Mouse (Mus musculus) hindbrain, embryonic 12.5 days (tissue): ENCODE results near the gene Gm49403. TPM values are rescaled to one million over a fixed set of nuclear protein-coding genes. Genes with fewer than 3 reads are reported as not detected.
"Not testable (repeated sequence)": the region's sequence is repeated elsewhere in the genome, so short reads cannot be mapped to it uniquely, and the experiment has no call there.

Experiments used
- ATAC-seq: fragments of 200-750 bp; cut with Nextera tagmentation; 2 replicates; pipeline ENCODE4 v1.8.0; 2017; ENCODE audit warnings: moderate TSS enrichment; ENCODE audit not compliant: low FRiP score
- H3K27ac ChIP-seq: fragments of 300-500 bp; sonication (generic); 2 replicates; pipeline ENCODE4 v1.5.1; 2016; ENCODE audit warnings: mild to moderate bottlenecking
- H3K27me3 ChIP-seq: fragments of 300-500 bp; sonication (generic); 2 replicates; pipeline ENCODE4 v1.6.1; 2016; ENCODE audit warnings: mild to moderate bottlenecking
- H3K36me3 ChIP-seq: fragments of 300-500 bp; sonication (generic); 2 replicates; pipeline ENCODE4 v1.6.1; 2016; ENCODE audit warnings: mild to moderate bottlenecking
- H3K4me1 ChIP-seq: fragments of 300-500 bp; sonication (generic); 2 replicates; pipeline ENCODE4 v1.6.1; 2016
- H3K4me2 ChIP-seq: fragments of 300-500 bp; sonication (generic); replicated peaks from 2 replicates; pipeline ENCODE4 v1.6.1; 2016; ENCODE audit warnings: mild to moderate bottlenecking
- H3K4me3 ChIP-seq: fragments of 300-500 bp; sonication (generic); 2 replicates; pipeline ENCODE4 v1.5.1; 2016; ENCODE audit warnings: mild to moderate bottlenecking
- H3K9ac ChIP-seq: fragments of 300-500 bp; sonication (generic); 2 replicates; pipeline ENCODE4 v1.6.1; 2016; ENCODE audit warnings: mild to moderate bottlenecking, moderate library complexity
- H3K9me3 ChIP-seq: fragments of 300-500 bp; sonication (generic); replicated peaks from 2 replicates; pipeline ENCODE4 v1.6.1; 2016; ENCODE audit warnings: mild to moderate bottlenecking
- WGBS: fragments of 180-500 bp; shearing (Covaris S2); methylation state at CpG from one replicate; pipeline ENCODE4 v1.1.7; 2016; 5-methylcytosine and 5-hydroxymethylcytosine counted together
- polyA plus RNA-seq: library from polyadenylated mRNA; unstranded; fragments of >200 nt; fragmentation: Nextera tagmentation; extraction: Ambion mirVana; gene quantifications from 2 replicates; pipeline ENCODE4 v1.2.1, GENCODE M21; 2016

The Gm49403 gene
- polyA plus RNA-seq, 1 experiment from 2014 or later, result not detected

DNA sequence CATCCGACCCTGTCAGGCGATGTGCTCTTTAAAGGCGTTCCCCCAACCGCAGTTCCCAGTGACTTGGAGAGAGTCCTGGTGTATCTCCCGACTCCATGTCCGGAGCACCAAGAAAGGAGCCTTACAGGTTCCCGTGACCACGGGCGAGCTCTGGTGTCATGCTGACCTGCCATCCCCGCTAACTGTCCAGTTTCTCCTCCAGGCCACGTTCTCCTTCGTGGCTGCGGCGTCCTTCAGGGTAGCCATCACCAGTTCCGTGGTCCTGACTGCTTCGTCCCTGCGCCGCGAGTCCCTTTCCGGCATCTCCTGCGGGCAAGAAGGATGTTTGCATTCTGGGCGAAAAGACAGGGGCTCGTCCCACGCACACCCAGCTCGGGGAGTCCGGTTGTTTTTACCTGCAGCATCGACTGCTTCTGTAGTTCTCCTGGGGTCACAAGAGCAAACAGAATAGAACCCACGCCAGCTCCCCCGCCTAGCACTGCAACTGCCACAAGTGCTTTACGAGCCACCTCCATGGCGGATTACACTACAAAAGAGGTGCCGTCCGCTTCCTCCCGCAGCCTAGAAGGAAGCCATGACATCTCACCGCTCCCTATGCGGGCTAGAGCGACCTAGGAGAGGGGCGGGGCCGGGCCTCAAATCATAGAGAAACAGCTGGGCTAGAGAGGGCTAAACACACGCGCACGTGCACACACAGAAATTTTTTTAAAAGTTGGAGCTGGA, 3.3 kb upstream of the Gm49403 start, which contains the start of gene Uqcc3:
Gene Uqcc3 (minus strand): TSS at position 613 of the 723 bp plus-strand sequence.
- Histone ChIP-seq H3K27ac (peak within 1 kb of the TSS; percentile 83), H3K4me1 (peaks cover 9% of the 10 kb centered on the region), H3K4me3 (peak within 1 kb of the TSS; percentile 70), H3K9ac (peak within 1 kb of the TSS; percentile 82), H3K27me3 (no peaks in the 10 kb centered on the region), H3K9me3 (no peaks in the 10 kb centered on the region), H3K36me3 (peaks cover 14% of the 10 kb centered on the region), H3K4me2 (peak within 1 kb of the TSS; percentile 69)
- WGBS, result under 1% methylated on average over 42 of the region's 42 CpGs
- peak; percentile 97 for ATAC-seq

DNA sequence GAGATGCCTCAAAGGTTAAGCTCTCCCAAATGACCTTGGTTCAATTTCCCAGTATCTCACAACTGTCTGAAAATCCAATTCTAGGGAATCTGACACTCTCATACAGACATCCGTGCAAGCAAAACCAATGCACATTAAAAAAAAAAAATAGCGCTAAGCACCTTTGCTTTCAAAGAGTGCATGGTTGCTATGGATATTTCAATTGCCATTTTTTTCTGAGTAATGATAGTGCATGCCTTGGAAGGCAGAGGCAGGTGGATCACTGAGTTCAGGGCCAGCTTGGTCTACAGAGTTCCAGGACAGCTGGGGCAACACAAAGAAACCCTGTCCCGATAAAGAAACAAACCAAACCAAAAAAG, 2.7 kb upstream of the Gm49403 start:
- H3K9me3 ChIP-seq, result no peaks in the 10 kb centered on the region
- WGBS, result 21% methylated on average over 3 of the region's 3 CpGs
- H3K4me1 ChIP-seq, result peaks cover 9% of the 10 kb centered on the region
- H3K36me3 ChIP-seq, result peaks cover 9% of the 10 kb centered on the region
- peak overlapping the region; percentile 70 for H3K4me3 ChIP-seq
- ATAC-seq, result 0 out of 2 replicates have a peak, but pooled peaks have one; percentile 7
- peak overlapping the region; percentile 69 for H3K4me2 ChIP-seq
- H3K27ac ChIP-seq, result no peak overlapping the region
- H3K9ac ChIP-seq, result peak overlapping the region; percentile 82
- no peaks in the 10 kb centered on the region for H3K27me3 ChIP-seq

DNA sequence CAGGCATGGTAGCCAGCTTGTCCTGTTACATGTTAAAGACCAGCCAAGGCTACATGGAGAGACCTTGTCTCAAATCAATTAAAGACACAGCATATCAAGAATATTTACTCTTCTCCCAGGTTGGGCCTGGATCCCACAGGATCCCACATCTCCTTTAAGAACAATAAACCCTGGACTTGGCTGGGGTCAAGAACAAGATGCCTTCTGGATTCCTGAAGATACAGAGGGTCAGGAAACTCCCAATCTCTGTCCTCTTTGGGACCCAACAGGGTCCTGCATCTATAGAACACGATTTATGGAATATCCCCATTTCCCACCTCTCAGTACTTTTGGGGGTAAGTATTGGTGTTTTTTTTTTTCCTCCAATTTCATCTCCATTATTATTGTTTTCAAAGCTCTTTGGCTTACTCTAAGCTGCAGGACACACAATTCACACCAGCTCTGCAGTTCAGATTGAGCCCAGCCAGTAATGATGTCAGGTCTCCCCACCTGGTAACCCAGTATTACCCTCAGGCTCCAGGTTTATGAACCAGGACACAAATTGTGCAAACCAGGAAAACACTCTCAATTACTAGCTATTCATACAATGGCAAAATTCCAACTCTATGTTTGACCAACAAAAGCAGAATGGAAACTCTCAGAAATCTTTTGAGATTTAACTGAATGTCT, 3.3 kb downstream of the Gm49403 start:
- H3K36me3 ChIP-seq, result peaks cover 6% of the 10 kb centered on the region; the same call in 1 of the 2 replicates
- H3K9ac ChIP-seq, result no peak overlapping the region
- ATAC-seq, result no peak
- WGBS, result 48% methylated on average over 1 of the region's 1 CpGs
- no peak overlapping the region for H3K4me3 ChIP-seq
- peaks cover 14% of the 10 kb centered on the region for H3K4me1 ChIP-seq
- no peaks in the 10 kb centered on the region for H3K27me3 ChIP-seq
- no peak overlapping the region for H3K4me2 ChIP-seq
- no peaks in the 10 kb centered on the region for H3K9me3 ChIP-seq
- H3K27ac ChIP-seq, result no peak overlapping the region

DNA sequence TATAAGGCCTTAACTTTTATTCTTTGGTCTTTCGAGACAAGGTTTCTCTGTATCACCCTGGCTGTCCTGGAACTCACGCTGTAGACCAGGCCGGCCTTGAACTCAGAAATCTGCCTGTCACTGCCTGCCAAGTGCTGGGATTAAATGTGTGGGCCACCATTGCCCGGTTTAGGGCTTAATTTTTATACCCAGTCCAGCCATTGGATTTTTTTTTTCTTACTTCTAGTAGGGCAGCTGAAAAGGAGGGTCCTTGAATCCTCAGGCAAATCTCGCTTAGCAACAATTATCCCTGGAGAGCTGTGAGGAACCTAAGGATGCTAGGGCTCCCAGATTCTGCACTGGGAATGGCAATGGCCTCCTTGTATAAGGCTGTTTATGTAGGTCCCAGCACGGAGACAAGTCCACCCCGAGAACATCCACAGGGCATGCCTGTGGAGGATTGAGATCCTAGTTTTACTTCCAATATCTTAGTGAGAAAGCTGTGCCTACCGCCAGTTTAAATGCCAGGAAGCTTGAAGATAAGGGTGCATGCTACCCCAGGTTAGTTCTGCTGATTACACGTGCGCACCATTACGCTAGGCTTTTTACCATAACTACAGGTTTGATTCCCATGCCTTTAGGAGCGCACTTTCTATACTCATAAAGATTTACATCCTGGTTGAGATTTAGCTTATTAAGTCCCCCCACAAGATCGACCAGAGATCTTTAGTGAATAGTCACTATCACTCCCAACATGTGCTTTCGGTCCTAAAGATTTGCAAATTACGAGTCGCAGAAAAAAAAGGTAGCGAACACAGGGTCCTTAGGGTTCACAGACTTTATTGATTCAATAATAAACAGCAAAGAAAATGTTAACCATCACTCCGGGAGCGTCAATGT, 4.1 kb downstream of the Gm49403 start:
- Histone ChIP-seq H3K9ac (peak overlapping the region; percentile 71), H3K36me3 (peaks cover 6% of the 10 kb centered on the region; the same call in 1 of the 2 replicates), H3K9me3 (no peaks in the 10 kb centered on the region), H3K4me1 (peaks cover 17% of the 10 kb centered on the region), H3K27ac (peak overlapping the region; percentile 35; the same call in 1 of the 2 replicates), H3K27me3 (no peaks in the 10 kb centered on the region), H3K4me3 (peak overlapping the region; percentile 59), H3K4me2 (peak overlapping the region; percentile 72)
- 15% methylated on average over 19 of the region's 19 CpGs for WGBS
- no peak for ATAC-seq

DNA sequence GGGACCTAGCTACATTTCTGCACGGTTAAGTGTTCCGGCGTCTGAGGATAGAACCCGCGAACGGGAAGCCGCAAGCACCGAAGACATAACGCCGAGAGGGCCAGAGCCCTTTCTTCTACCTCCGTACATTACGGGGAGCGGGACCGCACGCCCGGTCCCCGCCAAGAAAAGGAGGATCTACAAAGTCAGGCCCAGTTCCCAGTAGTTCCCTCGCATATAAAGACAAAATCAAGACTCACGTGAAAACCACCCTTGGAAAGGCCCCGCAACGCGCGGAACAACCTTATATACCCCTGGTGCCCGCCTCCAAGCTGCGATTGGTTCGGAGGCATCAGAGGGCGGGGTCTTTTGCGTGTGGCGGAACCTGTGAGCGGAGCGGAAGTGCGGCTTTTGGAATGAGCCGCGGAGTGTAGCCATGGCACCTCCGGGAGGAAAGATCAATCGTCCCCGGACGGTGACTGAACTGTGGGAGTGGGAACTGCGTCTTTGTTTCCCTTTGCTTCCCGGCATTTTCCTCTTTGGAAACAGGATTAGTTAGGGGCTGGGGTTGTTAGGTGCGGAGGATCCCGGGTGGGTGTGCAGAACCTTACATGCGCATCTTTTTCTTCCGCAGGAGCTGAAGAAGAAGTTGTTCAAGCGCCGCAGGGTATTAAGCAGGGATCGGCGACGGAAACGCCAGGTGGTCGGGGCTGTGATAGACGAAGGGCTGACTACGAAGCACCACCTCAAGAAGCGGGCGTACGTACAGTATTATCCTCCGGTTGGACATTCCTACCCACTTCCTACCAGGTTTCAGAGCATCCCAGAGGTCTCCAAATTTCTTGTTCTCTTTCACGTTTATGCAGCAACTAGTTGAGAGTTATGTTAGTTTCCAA, 5.0 kb downstream of the Gm49403 start, which contains the start of the genes 1810009A15Rik and Gm49416:
Gene 1810009A15Rik (plus strand): TSS at position 343 of the 875 bp plus-strand sequence.
Gene Gm49416 (plus strand): TSS at position 416 of the 875 bp plus-strand sequence.
- H3K4me1 ChIP-seq, result peaks cover 21% of the 10 kb centered on the region
- peak within 1 kb of the TSS; percentile 72 for H3K4me2 ChIP-seq
- H3K4me3 ChIP-seq, result peak within 1 kb of the TSS; percentile 59
- H3K27me3 ChIP-seq, result no peaks in the 10 kb centered on the region
- whole genome bisulfite sequencing, result under 1% methylated on average over 58 of the region's 58 CpGs
- no peaks in the 10 kb centered on the region for H3K9me3 ChIP-seq
- peaks cover 6% of the 10 kb centered on the region; the same call in 1 of the 2 replicates for H3K36me3 ChIP-seq
- peak within 1 kb of the TSS; percentile 81 for H3K27ac ChIP-seq
- peak; percentile 93 for ATAC-seq
- H3K9ac ChIP-seq, result peak within 1 kb of the TSS; percentile 71

DNA sequence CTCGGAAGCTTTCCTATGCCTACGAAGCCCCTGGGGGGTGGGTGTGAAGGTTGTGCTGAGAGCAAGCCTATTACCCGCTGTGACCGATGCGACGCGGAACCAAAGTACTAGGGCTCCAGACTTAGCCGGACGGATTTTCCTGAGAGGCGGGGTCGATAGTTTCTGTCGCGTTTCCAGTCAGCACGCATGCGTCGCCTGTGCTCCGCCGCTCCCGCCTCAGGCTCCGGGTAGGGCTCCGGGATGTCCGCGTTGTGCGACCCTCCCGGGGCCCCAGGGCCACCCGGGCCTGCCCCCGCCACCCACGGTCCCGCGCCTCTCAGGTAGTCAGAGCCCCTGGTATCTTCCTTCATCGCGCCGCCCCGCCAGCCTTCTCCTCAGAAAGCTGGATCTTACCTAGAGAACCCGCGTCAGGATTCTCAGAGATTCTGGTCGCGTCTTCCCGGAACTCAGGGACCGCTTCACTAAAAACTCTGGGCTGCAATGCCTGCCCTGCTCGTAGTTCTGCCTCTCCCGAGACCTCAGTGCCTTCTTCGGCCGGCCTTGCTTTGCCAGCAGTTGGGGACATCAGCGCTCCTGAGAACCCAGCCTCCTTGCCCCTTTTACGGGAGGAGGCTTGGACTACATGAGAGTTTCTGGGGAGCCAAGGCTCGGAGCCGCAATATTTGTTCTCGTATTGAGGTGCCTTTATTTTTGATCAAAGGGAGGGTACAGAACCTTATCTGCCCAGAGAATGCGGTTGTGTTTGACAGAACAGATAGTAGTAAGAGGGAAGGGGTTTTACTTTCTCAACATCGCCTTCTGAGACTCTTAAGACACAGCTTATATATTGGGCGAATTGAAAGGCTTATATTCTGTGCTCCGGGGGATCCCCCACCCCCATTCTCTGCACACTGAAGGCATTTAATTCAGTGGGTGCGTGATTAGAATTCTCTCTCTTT, 9.4 kb downstream of the Gm49403 start, which contains the start of gene Ints5:
Gene Ints5 (plus strand): TSS at position 177 of the 938 bp plus-strand sequence.
- H3K36me3 ChIP-seq, result peaks cover 30% of the 10 kb centered on the region
- H3K4me2 ChIP-seq, result peak within 1 kb of the TSS; percentile 77
- peaks cover 33% of the 10 kb centered on the region for H3K4me1 ChIP-seq
- peak within 1 kb of the TSS; percentile 82 for H3K4me3 ChIP-seq
- no peaks in the 10 kb centered on the region for H3K27me3 ChIP-seq
- ATAC-seq, result peak; percentile 49
- peak within 1 kb of the TSS; percentile 90 for H3K9ac ChIP-seq
- peak within 1 kb of the TSS; percentile 80 for H3K27ac ChIP-seq
- WGBS, result 3% methylated on average over 54 of the region's 54 CpGs
- H3K9me3 ChIP-seq, result no peaks in the 10 kb centered on the region

DNA sequence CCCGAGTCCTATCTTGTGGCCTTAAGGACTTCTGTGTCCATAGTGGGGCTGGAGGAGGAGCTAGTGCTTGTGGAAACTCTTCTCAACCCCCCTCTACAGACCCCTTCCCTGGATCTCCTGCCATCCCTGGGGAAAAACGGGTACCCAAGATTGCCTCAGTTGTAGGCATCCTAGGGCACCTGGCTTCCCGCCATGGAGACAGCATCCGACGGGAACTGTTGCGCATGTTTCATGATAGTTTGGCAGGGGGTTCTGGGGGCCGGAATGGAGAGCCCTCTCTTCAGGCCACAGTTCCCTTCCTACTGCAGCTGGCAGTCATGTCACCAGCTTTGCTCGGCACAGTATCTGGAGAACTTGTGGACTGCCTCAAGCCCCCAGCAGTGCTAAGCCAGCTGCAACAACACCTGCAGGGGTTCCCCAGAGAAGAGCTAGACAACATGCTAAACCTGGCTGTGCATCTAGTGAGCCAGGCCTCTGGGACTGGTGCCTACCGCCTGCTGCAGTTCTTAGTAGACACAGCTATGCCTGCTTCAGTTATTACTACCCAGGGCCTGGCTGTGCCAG, 11.7 kb downstream of the Gm49403 start:
- H3K9ac ChIP-seq, result peak overlapping the region; percentile 23; the same call in 1 of the 2 replicates
- H3K4me3 ChIP-seq, result no peak overlapping the region
- peaks cover 36% of the 10 kb centered on the region for H3K4me1 ChIP-seq
- no peaks in the 10 kb centered on the region for H3K27me3 ChIP-seq
- H3K27ac ChIP-seq, result no peak overlapping the region
- 91% methylated on average over 9 of the region's 9 CpGs for WGBS
- H3K4me2 ChIP-seq, result no peak overlapping the region
- H3K9me3 ChIP-seq, result no peaks in the 10 kb centered on the region
- H3K36me3 ChIP-seq, result peaks cover 28% of the 10 kb centered on the region
- no peak for ATAC-seq

DNA sequence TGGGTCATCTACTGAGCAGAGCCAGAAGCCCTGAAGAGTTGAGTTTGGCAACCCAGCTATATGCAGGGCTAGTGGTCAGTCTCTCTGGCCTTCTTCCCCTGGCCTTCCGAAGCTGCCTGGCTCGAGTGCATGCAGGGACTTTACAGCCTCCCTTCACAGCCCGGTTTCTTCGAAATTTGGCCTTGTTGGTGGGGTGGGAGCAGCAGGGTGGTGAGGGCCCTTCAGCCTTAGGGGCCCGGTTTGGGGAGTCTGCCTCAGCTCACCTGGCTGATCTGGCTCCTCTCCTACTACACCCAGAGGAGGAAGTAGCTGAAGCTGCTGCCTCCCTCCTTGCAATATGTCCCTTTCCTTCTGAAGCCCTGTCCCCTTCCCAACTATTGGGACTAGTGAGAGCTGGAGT, 12.5 kb downstream of the Gm49403 start:
- H3K9ac ChIP-seq, H3K27me3 ChIP-seq, H3K4me3 ChIP-seq, H3K9me3 ChIP-seq, H3K4me2 ChIP-seq, H3K27ac ChIP-seq, ATAC-seq: not testable (repeated sequence)
- peaks cover 36% of the 10 kb centered on the region for H3K4me1 ChIP-seq
- 85% methylated on average over 5 of the region's 5 CpGs for WGBS
- H3K36me3 ChIP-seq, result peaks cover 25% of the 10 kb centered on the region

DNA sequence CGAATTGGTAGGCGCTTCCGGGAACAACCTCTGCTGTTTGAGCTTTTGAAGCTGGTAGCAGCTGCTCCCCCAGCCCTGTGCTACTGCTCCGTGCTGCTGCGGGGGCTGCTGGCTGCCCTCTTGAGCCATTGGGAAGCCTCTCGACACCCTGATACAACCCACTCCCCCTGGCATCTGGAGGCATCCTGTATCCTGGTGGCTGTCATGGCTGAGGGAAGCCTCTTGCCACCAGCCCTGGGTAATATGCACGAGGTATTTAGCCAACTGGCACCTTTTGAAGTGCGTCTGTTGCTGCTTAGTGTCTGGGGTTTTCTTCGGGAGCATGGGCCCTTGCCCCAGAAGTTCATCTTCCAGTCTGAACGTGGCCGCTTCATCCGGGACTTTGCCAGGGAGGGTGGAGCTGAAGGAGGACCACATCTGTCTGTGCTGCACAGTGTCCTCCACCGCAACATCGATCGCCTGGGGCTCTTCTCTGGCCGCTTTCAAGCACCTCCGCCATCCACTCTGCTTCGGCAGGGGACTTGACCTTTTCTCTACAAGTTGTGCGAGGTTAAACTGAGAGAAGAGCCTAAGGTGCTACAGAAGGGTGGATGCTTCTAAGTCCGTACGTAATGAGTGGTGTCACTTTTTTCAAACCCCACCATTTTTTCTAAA, 13.6 kb downstream of the Gm49403 start:
- WGBS, result 27% methylated on average over 21 of the region's 21 CpGs
- H3K4me1 ChIP-seq, result peaks cover 36% of the 10 kb centered on the region
- peak; percentile 53 for ATAC-seq
- peak overlapping the region; percentile 85 for H3K27ac ChIP-seq
- H3K4me2 ChIP-seq, result peak overlapping the region; percentile 80
- H3K9ac ChIP-seq, result peak overlapping the region; percentile 67
- H3K27me3 ChIP-seq, H3K9me3 ChIP-seq: not testable (repeated sequence)
- H3K36me3 ChIP-seq, result peaks cover 29% of the 10 kb centered on the region
- H3K4me3 ChIP-seq, result peak overlapping the region; percentile 86
